Mouse (Mus musculus) intestine, embryonic 14.5 days (tissue): ENCODE measurements around the gene Ttll11. TPM values are rescaled to one million over a fixed set of nuclear protein-coding genes. Genes with fewer than 3 reads are reported as not detected.

Experiments used
- ATAC-seq: fragments of 200-750 bp; cut with Nextera tagmentation; replicated peaks from 2 replicates; pipeline ENCODE4 v1.8.0; 2017; ENCODE audit warnings: low read depth, moderate number of reproducible peaks, moderate TSS enrichment, moderate library complexity; ENCODE audit not compliant: low FRiP score, low TSS enrichment
- DNase-seq: peaks from one replicate; pipeline ENCODE4 v3.0.0-alpha.2; 2018; ENCODE audit warnings: low spot score
- H3K27ac ChIP-seq: fragments of 300-500 bp; sonication (generic); 2 replicates; pipeline ENCODE4 v1.5.1; 2014; ENCODE audit warnings: low read depth, mild to moderate bottlenecking, control low read depth
- H3K27me3 ChIP-seq: fragments of 300-500 bp; sonication (generic); replicated peaks from 2 replicates; pipeline ENCODE4 v1.6.1; 2014; ENCODE audit warnings: low read length, control low read depth; ENCODE audit not compliant: control insufficient read depth, insufficient read depth
- H3K36me3 ChIP-seq: fragments of 300-500 bp; sonication (generic); 2 replicates; pipeline ENCODE4 v1.6.1; 2014; ENCODE audit warnings: low read length, control low read depth; ENCODE audit not compliant: control insufficient read depth, insufficient read depth
- H3K4me1 ChIP-seq: fragments of 300-500 bp; sonication (generic); replicated peaks from 2 replicates; pipeline ENCODE4 v1.6.1; 2014; ENCODE audit warnings: low read length, control low read depth, mixed read lengths; ENCODE audit not compliant: control insufficient read depth, insufficient read depth
- H3K4me2 ChIP-seq: fragments of 300-500 bp; sonication (generic); 2 replicates; pipeline ENCODE4 v1.6.1; 2014; ENCODE audit warnings: low read length
- H3K4me3 ChIP-seq: fragments of 300-500 bp; sonication (generic); 2 replicates; pipeline ENCODE4 v1.5.1; 2014; ENCODE audit warnings: low read depth, low read length, control low read depth, mixed read lengths
- H3K9ac ChIP-seq: fragments of 300-500 bp; sonication (generic); 2 replicates; pipeline ENCODE4 v1.6.1; 2014; ENCODE audit warnings: mild to moderate bottlenecking, low read length
- H3K9me3 ChIP-seq: fragments of 300-500 bp; sonication (generic); 2 replicates; pipeline ENCODE4 v1.6.1; 2016; ENCODE audit warnings: low read length, control low read depth; ENCODE audit not compliant: control insufficient read depth
- WGBS: fragments of 180-500 bp; shearing (Covaris S2); extraction: QIAGEN DNeasy Blood & Tissue Kit; methylation state at CpG from one replicate; pipeline ENCODE4 v1.1.7; 2014; 5-methylcytosine and 5-hydroxymethylcytosine counted together
- polyA plus RNA-seq: library from polyadenylated mRNA; unstranded; fragments of >200 nt; fragmentation: Nextera tagmentation; extraction: Ambion mirVana; gene quantifications from 2 replicates; pipeline ENCODE4 v1.2.1, GENCODE M21; 2014

Ttll11 gene
- polyA plus RNA-seq, 1 experiment from 2014 or later, result 0.92 TPM

DNA sequence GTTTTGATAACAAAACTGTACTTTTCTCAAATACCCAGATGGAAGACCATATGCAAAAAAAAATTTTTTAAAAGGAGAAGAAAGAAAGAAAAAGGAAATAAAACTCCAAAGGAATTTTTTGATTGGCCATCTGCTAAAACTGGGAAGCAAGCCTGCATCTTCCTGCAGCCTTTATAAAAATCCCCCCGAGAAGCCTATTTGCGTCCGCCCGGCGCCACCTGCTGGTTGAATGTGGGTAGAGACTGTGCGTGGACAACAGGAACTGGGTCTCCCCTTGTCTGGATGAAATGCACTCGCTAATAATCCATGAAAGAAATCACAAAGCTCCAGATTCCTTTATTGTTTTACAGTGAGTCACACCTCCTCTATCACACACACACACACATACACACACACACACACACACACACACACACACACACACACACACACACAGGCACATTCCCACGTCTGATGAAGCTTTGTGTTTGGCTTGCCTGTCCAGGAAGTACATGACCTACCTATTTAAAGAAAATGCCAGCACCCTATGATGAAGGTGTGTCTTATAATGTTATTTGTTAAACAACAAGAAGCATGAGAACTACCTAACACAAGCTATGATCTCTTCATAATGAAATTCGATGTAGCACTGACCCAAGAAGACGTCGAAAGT lies 49.1 kb downstream of the Ttll11 start:
- no peaks in the 10 kb centered on the region for H3K9me3 ChIP-seq
- H3K36me3 ChIP-seq, result no peaks in the 10 kb centered on the region
- WGBS, result 36% methylated on average over 11 of the region's 11 CpGs
- no peak overlapping the region for H3K27ac ChIP-seq
- no peaks in the 10 kb centered on the region for H3K27me3 ChIP-seq
- H3K4me2 ChIP-seq, result no peak overlapping the region
- DNase-seq (peak; percentile 94), ATAC-seq (no peak)
- no peak overlapping the region for H3K9ac ChIP-seq
- H3K4me1 ChIP-seq, result no peaks in the 10 kb centered on the region
- no peak overlapping the region for H3K4me3 ChIP-seq

DNA sequence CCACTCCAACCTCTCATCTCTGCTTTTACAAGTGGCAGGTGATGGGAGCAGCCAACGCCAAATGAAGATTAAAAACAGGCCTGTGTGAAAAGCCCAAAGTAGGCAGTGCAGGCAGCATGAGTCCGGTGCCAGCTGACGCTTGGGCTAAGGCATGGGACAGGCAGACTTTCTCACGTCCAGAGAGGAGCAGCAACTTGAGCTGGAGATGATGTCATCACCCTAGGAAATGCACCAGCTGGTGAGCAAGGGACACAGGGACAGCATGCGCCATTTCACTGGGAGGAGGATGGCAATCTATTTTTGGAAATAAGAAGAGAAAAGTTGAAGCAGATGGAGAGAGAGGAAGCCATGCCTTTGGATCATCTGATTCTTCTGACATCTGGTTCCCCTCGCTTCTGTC lies 51.6 kb downstream of the Ttll11 start:
- no peaks in the 10 kb centered on the region for H3K27me3 ChIP-seq
- ATAC-seq (no peak), DNase-seq (no peak)
- H3K4me1 ChIP-seq, result no peaks in the 10 kb centered on the region
- H3K9me3 ChIP-seq, result no peaks in the 10 kb centered on the region
- no peak overlapping the region for H3K27ac ChIP-seq
- no peak overlapping the region for H3K4me3 ChIP-seq
- WGBS, result 53% methylated on average over 6 of the region's 6 CpGs
- H3K9ac ChIP-seq, result no peak overlapping the region
- no peak overlapping the region for H3K4me2 ChIP-seq
- no peaks in the 10 kb centered on the region for H3K36me3 ChIP-seq

GRCm38 (mm10) chr2:35924947-35925346 lies 54.8 kb downstream of the Ttll11 start:
- no peaks in the 10 kb centered on the region for H3K9me3 ChIP-seq
- no peak for DNase-seq
- WGBS, result 75% methylated on average over 4 of the region's 4 CpGs

GRCm38 (mm10) chr2:35922956-35923355 lies 56.8 kb downstream of the Ttll11 start:
- no peaks in the 10 kb centered on the region for H3K27me3 ChIP-seq
- no peak for ATAC-seq
- H3K4me3 ChIP-seq, result no peak overlapping the region
- no peaks in the 10 kb centered on the region for H3K9me3 ChIP-seq
- DNase-seq, result no peak
- 88% methylated on average over 3 of the region's 3 CpGs for WGBS
- H3K4me1 ChIP-seq, result no peaks in the 10 kb centered on the region
- H3K36me3 ChIP-seq, result no peaks in the 10 kb centered on the region
- no peak overlapping the region for H3K4me2 ChIP-seq
- H3K27ac ChIP-seq, result no peak overlapping the region
- H3K9ac ChIP-seq, result no peak overlapping the region

More at GRCm38 (mm10) chr2:35924947-35925346, 54.8 kb downstream of the Ttll11 start:
- no peaks in the 10 kb centered on the region for H3K4me1 ChIP-seq
- H3K4me3 ChIP-seq, result no peak overlapping the region
- no peaks in the 10 kb centered on the region for H3K27me3 ChIP-seq
- no peak overlapping the region for H3K9ac ChIP-seq
- H3K36me3 ChIP-seq, result no peaks in the 10 kb centered on the region
- H3K27ac ChIP-seq, result no peak overlapping the region
- no peak overlapping the region for H3K4me2 ChIP-seq
- no peak for ATAC-seq

GRCm38 (mm10) chr2:35912090-35912489 lies 67.6 kb downstream of the Ttll11 start:
- Histone ChIP-seq H3K4me1 (no peaks in the 10 kb centered on the region), H3K9ac (no peak overlapping the region), H3K36me3 (no peaks in the 10 kb centered on the region), H3K9me3 (no peaks in the 10 kb centered on the region), H3K27ac (no peak overlapping the region), H3K4me2 (no peak overlapping the region), H3K27me3 (no peaks in the 10 kb centered on the region), H3K4me3 (no peak overlapping the region)
- no peak for DNase-seq
- WGBS, result 73% methylated on average over 4 of the region's 4 CpGs
- ATAC-seq, result no peak

DNA sequence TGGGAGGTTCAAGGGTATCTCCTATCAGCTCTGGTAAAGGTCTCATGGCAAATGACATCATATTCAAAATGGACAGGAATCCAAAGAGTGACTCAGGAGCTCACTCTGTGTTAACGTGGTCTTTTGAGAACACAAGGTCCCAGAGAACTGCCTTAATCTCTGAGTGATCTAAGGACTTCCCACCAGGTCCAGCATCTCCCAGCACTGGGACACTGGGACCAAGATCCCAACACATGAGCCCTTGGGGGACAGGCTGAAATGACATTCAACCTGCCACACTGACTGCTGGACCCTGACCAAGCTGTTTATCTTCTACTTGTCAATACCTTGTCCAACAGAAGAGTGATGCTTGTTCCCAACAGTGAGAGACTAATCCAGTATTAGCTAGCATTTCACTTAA lies 68.0 kb downstream of the Ttll11 start:
- no peaks in the 10 kb centered on the region for H3K9me3 ChIP-seq
- WGBS, result 88% methylated on average over 1 of the region's 1 CpGs
- H3K4me1 ChIP-seq, result no peaks in the 10 kb centered on the region
- H3K27me3 ChIP-seq, result no peaks in the 10 kb centered on the region
- no peak overlapping the region for H3K27ac ChIP-seq
- H3K4me3 ChIP-seq, result no peak overlapping the region
- H3K36me3 ChIP-seq, result no peaks in the 10 kb centered on the region
- ATAC-seq (no peak), DNase-seq (no peak)
- no peak overlapping the region for H3K4me2 ChIP-seq
- no peak overlapping the region for H3K9ac ChIP-seq

DNA sequence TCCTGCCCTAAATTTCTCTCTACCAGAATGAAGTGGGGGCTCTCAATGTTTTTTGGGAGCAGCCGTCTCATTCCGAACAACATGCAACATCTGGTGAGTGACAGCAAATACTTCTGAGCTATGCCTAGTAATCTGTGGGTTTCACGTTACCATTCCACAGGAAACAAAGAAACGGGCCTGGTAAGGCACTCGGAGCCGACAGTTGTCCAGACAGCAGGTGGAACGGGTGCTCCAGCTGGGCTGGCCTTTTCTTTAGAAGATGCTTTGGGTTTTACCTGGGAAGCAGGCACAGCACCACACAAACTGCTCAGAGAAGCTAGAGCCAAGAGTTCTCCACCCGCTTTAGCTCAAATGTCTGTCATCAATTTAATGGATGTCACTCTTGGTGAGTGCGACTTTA lies 69.0 kb downstream of the Ttll11 start:
- 0 out of 2 replicates have a peak, but pooled peaks cover 8% of the 10 kb centered on the region for H3K4me1 ChIP-seq
- H3K9me3 ChIP-seq, result no peaks in the 10 kb centered on the region
- H3K36me3 ChIP-seq, result no peaks in the 10 kb centered on the region
- DNase-seq (no peak), ATAC-seq (no peak)
- H3K4me2 ChIP-seq, result no peak overlapping the region
- H3K4me3 ChIP-seq, result no peak overlapping the region
- 52% methylated on average over 9 of the region's 9 CpGs for WGBS
- no peak overlapping the region for H3K9ac ChIP-seq
- no peaks in the 10 kb centered on the region for H3K27me3 ChIP-seq
- no peak overlapping the region for H3K27ac ChIP-seq

GRCm38 (mm10) chr2:35909353-35909752 lies 70.4 kb downstream of the Ttll11 start:
- H3K4me2 ChIP-seq, result no peak overlapping the region
- 0 out of 2 replicates have a peak, but pooled peaks cover 9% of the 10 kb centered on the region for H3K4me1 ChIP-seq
- DNase-seq, result no peak
- H3K36me3 ChIP-seq, result no peaks in the 10 kb centered on the region
- H3K27ac ChIP-seq, result no peak overlapping the region
- no peak overlapping the region for H3K4me3 ChIP-seq
- H3K9ac ChIP-seq, result no peak overlapping the region
- no peaks in the 10 kb centered on the region for H3K9me3 ChIP-seq
- ATAC-seq, result no peak
- WGBS, result 95% methylated on average over 4 of the region's 4 CpGs
- no peaks in the 10 kb centered on the region for H3K27me3 ChIP-seq

- Histone ChIP-seq H3K9me3 (no peaks in the 10 kb centered on the region), H3K9ac (no peak overlapping the region), H3K27me3 (no peaks in the 10 kb centered on the region), H3K36me3 (no peaks in the 10 kb centered on the region), H3K4me3 (no peak overlapping the region), H3K4me1 (0 out of 2 replicates have a peak, but pooled peaks cover 9% of the 10 kb centered on the region), H3K27ac (no peak overlapping the region), H3K4me2 (no peak overlapping the region)
- ATAC-seq, result no peak
- no peak for DNase-seq
- WGBS, result 66% methylated on average over 6 of the region's 6 CpGs
Measured at GRCm38 (mm10) chr2:35907578-35907977, 72.1 kb downstream of the Ttll11 start.
